Mouse (Mus musculus) small intestine, adult 2 months (tissue): ENCODE measurements around the gene Jpt2. TPM values are rescaled to one million over a fixed set of nuclear protein-coding genes. Genes with fewer than 3 reads are reported as not detected.

Experiments
- H3K27ac ChIP-seq: fragments of 200-500 bp; 2 replicates; pipeline ENCODE4 v1.5.1; 2012; ENCODE audit warnings: low read depth, low read length, control low read depth, inconsistent platforms; ENCODE audit not compliant: insufficient read depth
- H3K27me3 ChIP-seq: fragments of 200-500 bp; 2 replicates; pipeline ENCODE4 v1.6.1; 2012; ENCODE audit warnings: mild to moderate bottlenecking, moderate library complexity, low read length, inconsistent platforms; ENCODE audit not compliant: control insufficient read depth, insufficient read depth
- H3K36me3 ChIP-seq: fragments of 200-500 bp; 2 replicates; pipeline ENCODE4 v1.6.1; 2012; ENCODE audit warnings: mild to moderate bottlenecking, low read length, control low read depth, inconsistent platforms; ENCODE audit not compliant: control insufficient read depth, insufficient read depth
- H3K4me1 ChIP-seq: fragments of 200-500 bp; 2 replicates; pipeline ENCODE4 v1.6.1; 2012; ENCODE audit warnings: low read length, inconsistent platforms, mixed read lengths; ENCODE audit not compliant: control insufficient read depth, insufficient read depth, insufficient read length
- H3K4me3 ChIP-seq: fragments of 200-500 bp; 2 replicates; pipeline ENCODE4 v1.5.1; 2012; ENCODE audit warnings: low read depth, mild to moderate bottlenecking, control low read depth, inconsistent platforms, low read length, moderate library complexity
- CTCF ChIP-seq: fragments of 200-500 bp; IDR thresholded peaks from 2 replicates; pipeline ENCODE4 v1.5.1; 2012; ENCODE audit warnings: low read depth, mild to moderate bottlenecking, control low read depth, inconsistent platforms, low read length, moderate library complexity, mixed read lengths; ENCODE audit not compliant: insufficient replicate concordance, insufficient read length; ENCODE audit errors: extremely low read depth
- POLR2A ChIP-seq: fragments of 200-500 bp; IDR thresholded peaks from 2 replicates; pipeline ENCODE4 v1.6.1; 2012; ENCODE audit warnings: low read depth, mild to moderate bottlenecking, control low read depth, inconsistent platforms, low read length, moderate library complexity
- WGBS: fragments of 180-500 bp; shearing (Covaris S2); methylation state at CpG from one replicate; pipeline ENCODE4 v1.1.7; 2018; 5-methylcytosine and 5-hydroxymethylcytosine counted together
- polyA plus RNA-seq: library from polyadenylated mRNA; depleted of rRNA; stranded (reverse); fragments of >200 nt; gene quantifications from 2 replicates; pipeline ENCODE4 v1.2.3, GENCODE M21; 2012

The Jpt2 gene
- polyA plus RNA-seq, 1 experiment = 18.2 TPM

- TF ChIP-seq CTCF = no peak
- no peak for TF ChIP-seq POLR2A
- Histone ChIP-seq H3K27ac (no peak overlapping the region), H3K4me1 (peaks cover 11% of the 10 kb centered on the region; the same call in 1 of the 2 replicates), H3K27me3 (no peaks in the 10 kb centered on the region), H3K4me3 (no peak overlapping the region), H3K36me3 (peaks cover 45% of the 10 kb centered on the region)
- 73% methylated on average over 4 of the region's 4 CpGs for WGBS
Observed at GRCm38 (mm10) chr17:24898041-24898854, 62.2 kb downstream of the Jpt2 start.

- H3K36me3 ChIP-seq = peaks cover 45% of the 10 kb centered on the region
- no peak overlapping the region for H3K27ac ChIP-seq
- no peaks in the 10 kb centered on the region for H3K27me3 ChIP-seq
- peaks cover 11% of the 10 kb centered on the region for H3K4me1 ChIP-seq
- WGBS = 81% methylated on average over 4 of the region's 4 CpGs
- TF ChIP-seq POLR2A (no peak), CTCF (no peak)
- no peak overlapping the region for H3K4me3 ChIP-seq
Observed at GRCm38 (mm10) chr17:24897600-24897999, 62.9 kb downstream of the Jpt2 start.

GRCm38 (mm10) chr17:24896993-24897269 lies 63.6 kb downstream of the Jpt2 start:
- Histone ChIP-seq H3K27ac (no peak overlapping the region), H3K4me1 (peaks cover 11% of the 10 kb centered on the region), H3K4me3 (peak overlapping the region; percentile 72), H3K27me3 (no peaks in the 10 kb centered on the region), H3K36me3 (peaks cover 49% of the 10 kb centered on the region)
- WGBS = 21% methylated on average over 11 of the region's 11 CpGs
- TF ChIP-seq CTCF = no peak
- TF ChIP-seq POLR2A = no peak

- H3K36me3 ChIP-seq = peaks cover 45% of the 10 kb centered on the region
- peak within 1 kb of the TSS; percentile 73 for H3K27ac ChIP-seq
- WGBS = under 1% methylated on average over 50 of the region's 50 CpGs
- H3K4me3 ChIP-seq = peak within 1 kb of the TSS; percentile 72
- no peaks in the 10 kb centered on the region for H3K27me3 ChIP-seq
- TF ChIP-seq CTCF (no peak), POLR2A (no peak)
- peaks cover 11% of the 10 kb centered on the region for H3K4me1 ChIP-seq
Observed at GRCm38 (mm10) chr17:24896241-24896992, 64.1 kb downstream of the Jpt2 start, which contains the start of gene Nme3. Gene Nme3 (plus strand): TSS chr17:24896500.

- H3K4me1 ChIP-seq = peaks cover 11% of the 10 kb centered on the region
- no peaks in the 10 kb centered on the region for H3K27me3 ChIP-seq
- no peak for TF ChIP-seq CTCF
- no peak for TF ChIP-seq POLR2A
- peaks cover 45% of the 10 kb centered on the region for H3K36me3 ChIP-seq
- peak overlapping the region; percentile 72 for H3K4me3 ChIP-seq
- H3K27ac ChIP-seq = peak overlapping the region; percentile 73
- WGBS = 3% methylated on average over 23 of the region's 23 CpGs
Observed at GRCm38 (mm10) chr17:24895571-24896240, 64.8 kb downstream of the Jpt2 start.

GRCm38 (mm10) chr17:24894995-24895547 lies 65.4 kb downstream of the Jpt2 start, which contains the start of the genes Eme2 and Mrps34:
Gene Eme2 (minus strand): TSS chr17:24895087.
Gene Mrps34 (plus strand): TSS chr17:24895116.
- Histone ChIP-seq H3K4me1 (peaks cover 11% of the 10 kb centered on the region), H3K27ac (peak within 1 kb of the TSS; percentile 73), H3K27me3 (no peaks in the 10 kb centered on the region), H3K4me3 (peak within 1 kb of the TSS; percentile 72), H3K36me3 (peaks cover 45% of the 10 kb centered on the region)
- under 1% methylated on average over 62 of the region's 62 CpGs for WGBS
- no peak; the same call in 1 of the 2 replicates for TF ChIP-seq POLR2A
- no peak for TF ChIP-seq CTCF
